Mouse (Mus musculus) c-Kit-positive CD71-positive TER-119-positive erythroid progenitor cells, embryonic 14.5 days (primary cell): ENCODE measurements at regions not wholly inside any gene's neighbourhood (a gene's known extent, or its start where the extent isn't known, plus 50 kb on each side); places are given as distances from the start of the nearest gene placed in this dataset.

Source experiments
- DNase-seq: peaks from one replicate; pipeline ENCODE4 v3.0.0-alpha.2; 2013; ENCODE audit warnings: low spot score

DNA sequence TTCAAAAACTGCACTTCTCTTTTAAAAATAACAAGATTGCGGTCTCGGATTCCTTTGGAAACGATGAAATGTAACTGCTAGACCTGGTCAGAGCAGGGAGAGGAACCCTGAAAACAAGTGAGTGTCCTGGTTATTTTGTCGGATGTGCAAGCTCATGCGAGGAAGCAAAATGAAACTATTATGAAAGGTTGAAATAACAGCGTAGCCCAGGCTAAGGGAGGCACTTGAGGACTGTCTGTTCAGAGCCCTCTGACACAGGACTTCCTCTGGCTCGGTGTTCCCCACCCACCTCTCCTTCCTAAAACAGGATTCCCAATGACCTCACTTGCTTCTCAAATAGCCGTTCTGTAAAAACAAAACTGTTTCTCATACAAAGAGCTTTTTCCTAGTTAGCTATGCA is 51.3 kb upstream of the S1pr1 start:
- DNase-seq: no peak

DNA sequence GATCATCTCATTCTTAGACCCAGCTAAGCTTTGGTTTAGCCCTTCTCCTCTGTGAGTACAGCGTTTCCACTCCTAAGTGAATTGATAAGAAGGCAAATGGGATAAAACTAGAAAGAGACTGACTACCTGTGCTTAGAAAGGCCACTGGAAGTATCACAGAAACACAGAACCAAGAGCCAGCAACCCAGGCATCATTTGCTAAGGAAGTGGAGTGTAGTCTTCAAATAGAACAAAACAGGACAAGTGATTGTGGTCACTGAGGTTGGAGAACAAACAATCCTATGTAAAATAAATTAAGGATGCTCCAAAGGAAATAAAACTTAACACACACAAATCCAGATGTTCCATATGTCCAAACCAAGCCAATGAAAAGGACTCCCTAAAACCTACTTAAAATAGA is 53.4 kb upstream of the S1pr1 start:
- DNase-seq: no peak

- DNase-seq: no peak
Observed at GRCm38 (mm10) chr3:115768761-115769530, 54.1 kb upstream of the S1pr1 start.

GRCm38 (mm10) chr3:115772676-115773075 is 57.8 kb upstream of the S1pr1 start:
- no peak for DNase-seq

DNA sequence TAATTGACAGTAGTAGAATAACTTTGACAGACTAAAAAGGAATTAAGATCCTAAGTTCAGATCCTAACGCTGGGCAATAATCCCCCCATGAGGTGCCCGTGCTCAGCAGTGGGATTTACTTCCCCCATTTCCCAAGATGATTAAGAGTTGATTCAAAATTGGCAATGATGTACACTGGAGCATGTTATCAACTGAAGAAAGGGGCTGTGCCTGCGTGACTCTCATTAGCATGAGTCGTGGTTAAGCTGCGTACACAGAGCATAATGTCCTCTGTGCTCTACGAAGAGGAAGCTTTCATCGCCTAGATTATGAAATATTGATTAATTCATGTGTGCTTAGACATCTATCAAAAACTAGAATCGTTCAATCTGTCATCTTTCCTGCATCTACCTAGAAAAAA is 59.4 kb upstream of the S1pr1 start:
- no peak for DNase-seq

DNA sequence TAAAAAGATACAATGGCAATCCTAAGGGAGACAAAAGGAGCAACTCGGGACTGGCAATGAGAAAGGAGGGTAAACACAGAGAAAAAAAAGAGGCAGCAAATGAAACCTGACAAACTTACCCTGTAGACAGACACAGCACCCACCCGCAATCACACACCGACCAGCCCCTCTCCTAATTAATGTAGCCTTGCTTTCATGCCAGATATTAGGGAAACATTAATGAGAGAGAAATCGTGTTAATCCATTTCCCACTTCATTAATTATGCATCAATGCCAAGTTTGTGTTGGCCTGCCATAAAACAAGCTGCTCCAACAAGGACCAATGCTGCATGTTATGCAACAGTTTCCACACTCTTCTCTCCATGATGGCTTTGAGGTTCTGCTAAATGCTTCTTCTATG is 59.9 kb upstream of the S1pr1 start:
- no peak for DNase-seq

- no peak for DNase-seq
Observed at GRCm38 (mm10) chr3:115779144-115779890, 64.4 kb upstream of the S1pr1 start.

DNA sequence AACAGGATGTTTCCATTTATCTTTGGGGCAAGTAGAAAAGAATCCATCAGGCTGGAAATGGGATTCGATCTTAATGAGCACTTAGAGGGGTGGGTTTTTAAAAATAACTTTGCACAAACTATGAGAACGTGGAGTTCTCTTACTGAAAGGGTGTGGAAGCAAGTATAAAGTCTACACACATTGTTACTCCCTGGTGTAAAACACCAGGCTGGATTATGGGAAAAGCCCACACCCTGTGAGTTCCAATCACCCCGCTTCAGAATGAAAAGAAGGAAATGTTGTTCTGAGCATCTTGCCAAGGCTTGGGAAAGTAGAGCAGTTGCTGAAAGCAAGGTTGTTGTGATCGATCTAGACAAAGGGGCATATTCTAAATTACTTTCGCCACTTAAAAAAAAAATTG is 65.0 kb upstream of the S1pr1 start:
- no peak for DNase-seq

GRCm38 (mm10) chr3:115782726-115783125 is 67.9 kb upstream of the S1pr1 start:
- no peak for DNase-seq

- no peak for DNase-seq
Observed at GRCm38 (mm10) chr3:115787360-115787759, 72.5 kb upstream of the S1pr1 start.

DNA sequence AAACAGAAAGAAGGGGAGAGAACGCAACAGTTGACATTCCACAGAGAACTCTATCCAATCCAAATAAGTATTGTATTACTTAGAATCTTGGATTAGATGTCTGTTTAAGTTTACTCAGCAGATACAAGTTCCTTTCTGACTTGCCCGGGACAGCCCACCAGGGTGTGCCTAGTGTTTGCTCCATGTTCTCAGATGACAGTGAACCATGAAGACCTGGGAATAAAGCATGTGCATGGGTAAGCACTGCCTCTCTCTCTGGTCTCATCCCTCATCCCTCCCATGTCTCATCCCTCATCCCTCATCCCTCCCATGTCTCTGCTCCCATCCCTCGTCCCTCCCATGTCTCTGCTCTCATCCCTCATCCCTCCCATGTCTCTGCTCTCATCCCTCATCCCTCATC is 73.7 kb upstream of the S1pr1 start:
- DNase-seq: no peak

DNA sequence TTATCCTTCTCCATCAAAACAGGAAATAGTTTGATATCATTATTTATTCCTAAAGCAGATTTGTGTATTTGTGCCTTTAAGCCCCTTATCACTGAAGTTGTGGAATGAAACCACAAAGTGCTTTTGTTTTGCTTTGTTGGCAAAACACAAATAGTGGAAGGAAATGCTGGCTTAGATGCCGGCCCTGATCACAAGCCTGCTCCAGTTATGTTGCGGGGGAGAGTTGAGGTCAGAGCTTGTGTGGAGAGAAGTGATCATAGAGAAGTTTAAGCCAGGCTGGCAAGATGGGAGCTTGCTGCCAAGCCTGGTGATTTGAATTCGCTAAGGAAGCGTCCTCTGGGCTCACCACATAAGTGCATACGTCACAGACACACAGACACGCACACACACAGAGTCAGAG is 74.2 kb upstream of the S1pr1 start:
- DNase-seq: no peak

- peak; percentile 16 for DNase-seq
Observed at GRCm38 (mm10) chr3:115792606-115793005, 77.7 kb upstream of the S1pr1 start.

DNA sequence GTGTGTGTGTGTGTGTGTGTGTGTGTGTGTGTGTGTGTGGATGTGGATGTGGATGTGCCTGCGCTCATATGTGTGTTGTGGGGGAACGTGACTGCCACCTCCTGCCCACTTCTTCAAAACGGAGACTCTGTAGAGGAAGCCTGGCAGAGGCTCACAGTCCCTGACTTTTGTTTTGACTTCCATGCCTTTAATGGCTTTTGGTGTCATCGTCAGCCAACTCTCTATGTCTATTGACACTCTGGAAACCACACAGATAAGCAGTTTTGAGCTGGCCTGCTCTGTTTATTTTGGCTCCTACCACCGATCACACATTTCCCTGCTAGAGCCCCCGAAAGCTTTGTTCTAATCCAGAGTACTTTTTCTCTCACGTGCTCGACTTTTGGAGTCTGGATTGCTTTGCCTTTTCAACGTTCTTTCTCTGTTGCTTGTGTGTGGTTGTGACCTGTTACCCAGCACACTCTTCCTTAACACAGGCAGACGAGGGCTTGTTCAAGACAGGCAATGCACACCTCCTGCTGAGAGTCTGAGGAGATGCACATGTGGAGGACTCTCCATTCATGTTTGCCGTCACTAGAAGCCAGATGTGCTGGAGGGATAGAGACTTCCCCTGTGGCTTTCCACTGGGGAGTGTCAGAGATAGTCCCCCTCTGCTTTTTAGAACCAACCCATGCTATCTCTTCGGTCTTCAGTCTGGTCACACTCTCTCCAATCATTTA is 78.6 kb upstream of the S1pr1 start:
- DNase-seq: peak; percentile 11

DNA sequence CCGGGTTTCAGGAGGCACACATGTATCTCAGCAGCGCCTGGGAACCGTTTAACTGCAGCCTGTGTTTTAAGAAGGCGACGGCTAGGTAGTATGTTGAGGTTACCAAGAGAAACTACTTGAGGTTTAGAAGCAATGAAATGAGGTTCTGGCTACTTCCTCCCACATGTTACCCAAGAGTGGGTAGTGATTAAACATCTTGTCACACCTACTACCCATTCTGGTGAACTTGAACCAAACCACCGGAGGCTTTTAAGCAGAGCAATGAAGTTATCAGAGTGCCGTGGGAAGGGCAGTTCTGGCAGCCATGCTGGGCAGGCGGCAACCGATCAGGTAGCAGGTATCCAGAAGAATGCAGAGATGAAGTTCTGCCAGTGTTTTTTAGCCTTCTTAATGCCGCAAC is 84.5 kb upstream of the S1pr1 start:
- DNase-seq: no peak

DNA sequence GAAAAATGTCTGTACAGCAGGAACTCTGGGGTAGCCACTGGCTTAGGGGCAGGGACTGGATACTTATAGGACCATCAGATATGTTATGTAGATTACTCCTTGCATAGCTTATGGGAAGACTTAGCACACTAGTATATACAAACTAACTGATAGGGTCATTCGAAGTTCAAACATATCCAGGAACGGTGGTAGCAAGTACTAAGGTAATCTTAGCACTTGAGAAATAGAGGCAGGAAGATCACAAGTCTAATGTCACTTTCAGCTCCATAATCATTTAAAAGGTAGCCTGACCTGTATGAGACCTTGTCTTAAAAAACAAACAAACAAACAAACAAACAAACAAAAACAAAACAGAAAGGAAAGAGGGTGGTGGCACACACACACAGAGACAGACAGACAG is 85.1 kb upstream of the S1pr1 start:
- DNase-seq: no peak

GRCm38 (mm10) chr3:115800873-115801272 is 86.0 kb upstream of the S1pr1 start:
- DNase-seq: no peak

DNA sequence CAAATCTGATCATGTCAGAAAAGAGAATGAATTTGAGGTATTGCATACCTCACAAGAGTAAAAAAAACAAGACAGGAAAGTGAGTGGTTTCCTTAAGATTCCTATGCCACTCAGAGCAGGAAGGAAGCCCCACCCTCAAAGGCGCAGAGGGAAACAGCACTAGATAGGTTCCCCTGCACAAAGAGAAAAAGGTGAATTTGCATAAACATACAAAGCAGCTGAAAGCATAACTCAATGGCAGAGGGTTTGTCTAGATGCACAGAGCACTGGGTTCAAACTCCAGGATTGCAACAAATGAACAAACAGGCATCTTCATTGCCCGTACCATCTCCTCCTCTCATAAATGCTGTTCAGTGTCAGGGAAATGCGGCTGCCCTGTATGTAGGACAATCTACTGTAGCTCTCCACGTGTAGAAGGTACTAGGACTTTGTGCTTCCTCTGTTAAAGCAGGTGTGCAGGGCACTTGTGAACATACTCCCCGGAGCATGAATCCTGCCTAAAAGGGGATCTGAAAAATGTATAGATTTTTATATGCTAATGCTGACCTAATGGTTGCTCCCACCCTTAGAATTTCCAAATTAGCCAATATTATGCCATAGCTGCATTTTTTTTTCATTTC is 85.9 kb upstream of the Dph5 start:
- DNase-seq: no peak

DNA sequence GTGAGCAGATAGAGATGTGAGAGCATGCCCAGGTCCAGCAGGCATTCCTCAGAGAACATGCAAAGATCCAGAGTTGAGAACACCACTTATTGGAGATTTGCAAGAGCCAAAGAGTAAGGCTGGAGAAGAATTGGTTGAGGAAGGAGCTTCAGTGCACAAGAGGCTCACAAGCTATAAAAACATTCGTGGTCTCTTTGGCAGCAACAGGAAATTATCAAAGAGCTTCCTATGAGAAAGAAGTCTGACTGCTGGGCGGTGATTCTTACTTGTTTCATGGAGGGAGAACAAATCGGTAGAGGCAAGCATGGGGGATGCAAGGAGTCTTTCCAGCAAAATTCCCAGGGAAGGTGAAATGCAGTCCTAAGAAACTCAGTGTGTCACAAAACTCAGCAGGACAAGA is 83.0 kb upstream of the Dph5 start:
- DNase-seq: no peak

DNA sequence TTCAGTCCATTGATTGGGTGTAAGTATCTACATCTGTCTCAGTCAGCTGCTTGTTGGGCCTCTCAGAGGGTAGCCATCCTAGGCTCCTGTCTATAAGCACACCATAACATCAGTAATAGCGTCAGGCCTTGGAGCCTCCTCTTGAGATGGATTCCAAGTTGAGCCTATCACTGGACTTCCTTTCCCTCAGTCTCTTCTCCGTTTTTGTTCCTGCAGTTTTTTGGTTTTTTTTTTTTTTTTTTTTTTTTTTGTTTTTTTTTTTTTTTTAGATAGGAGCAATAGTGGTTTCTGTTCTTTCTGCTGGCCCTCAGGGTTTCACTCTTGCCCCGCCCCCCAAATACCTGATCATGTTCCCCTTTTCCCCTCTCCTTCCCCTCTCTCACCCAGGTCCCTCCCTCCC is 80.6 kb upstream of the Dph5 start:
- no peak for DNase-seq

GRCm38 (mm10) chr3:115815168-115815567 is 72.5 kb upstream of the Dph5 start:
- DNase-seq: no peak

DNA sequence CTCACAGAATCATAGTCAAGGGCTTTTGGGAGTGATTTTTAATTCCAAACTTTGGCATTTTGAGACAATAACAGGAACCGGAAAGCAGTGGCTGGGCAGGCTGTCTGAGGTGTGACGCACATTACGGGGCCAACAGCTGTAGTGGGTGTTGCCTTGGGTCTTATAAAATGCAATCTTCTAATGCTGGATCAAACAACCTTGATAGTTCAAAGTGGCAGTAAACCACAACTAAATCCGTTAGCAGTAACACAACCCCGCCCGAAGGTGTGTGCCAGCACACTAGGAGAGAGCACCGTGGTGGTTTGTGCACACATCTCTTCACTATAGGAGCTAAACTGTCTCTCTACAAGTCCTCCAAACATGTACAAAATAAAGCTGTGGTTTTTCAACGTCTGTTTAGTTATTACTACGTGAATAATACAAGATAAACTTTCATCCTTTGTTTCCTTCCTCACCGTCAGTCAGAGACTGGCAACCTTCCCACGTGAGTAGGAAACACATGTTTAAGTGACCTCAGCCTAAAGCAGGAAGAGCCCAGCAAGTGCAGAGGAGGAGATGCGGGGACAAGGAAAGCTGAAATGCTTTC is 72.0 kb upstream of the Dph5 start:
- peak; percentile 47 for DNase-seq
